Mouse (Mus musculus) spleen, adult 2 months (tissue): ENCODE results near the gene Nt5c. TPM values are rescaled to one million over a fixed set of nuclear protein-coding genes. Genes with fewer than 3 reads are reported as not detected.
"Not testable (repeated sequence)": the region's sequence is repeated elsewhere in the genome, so short reads cannot be mapped to it uniquely, and the experiment has no call there.

Experiments used
- DNase-seq, 2 experiments: peaks; one replicate each; pipeline versions ENCODE4 v3.0.0 to v3.0.0-alpha.2; 2012 to 2021; ENCODE audit warnings: low spot score in 2 of 2, low read depth in 1 of 2
- H3K27ac ChIP-seq: fragments of 200-500 bp; 2 replicates; pipeline ENCODE4 v1.5.1; 2012; ENCODE audit warnings: low read length, inconsistent platforms; ENCODE audit not compliant: insufficient read depth
- H3K27me3 ChIP-seq: fragments of 200-500 bp; 2 replicates; pipeline ENCODE4 v1.6.1; 2012; ENCODE audit warnings: mild to moderate bottlenecking, moderate library complexity, low read length, inconsistent platforms; ENCODE audit not compliant: control insufficient read depth, insufficient read depth
- H3K36me3 ChIP-seq: fragments of 200-500 bp; 2 replicates; pipeline ENCODE4 v1.6.1; 2012; ENCODE audit warnings: mild to moderate bottlenecking, low read length, inconsistent platforms; ENCODE audit not compliant: control insufficient read depth, insufficient read depth
- H3K4me1 ChIP-seq: fragments of 200-500 bp; 2 replicates; pipeline ENCODE4 v1.6.1; 2011; ENCODE audit warnings: inconsistent platforms; ENCODE audit not compliant: control insufficient read depth, insufficient read depth, insufficient read length
- H3K4me3 ChIP-seq: fragments of 200-500 bp; 2 replicates; pipeline ENCODE4 v1.5.1; 2011; ENCODE audit warnings: mild to moderate bottlenecking, inconsistent platforms; ENCODE audit not compliant: insufficient read depth, insufficient read length; ENCODE audit errors: extremely low read depth
- CTCF ChIP-seq: fragments of 200-500 bp; IDR thresholded peaks from 2 replicates; pipeline ENCODE4 v1.5.1; 2011; ENCODE audit warnings: mild to moderate bottlenecking, inconsistent platforms; ENCODE audit not compliant: insufficient read depth, insufficient read length, insufficient replicate concordance; ENCODE audit errors: extremely low read depth
- POLR2A ChIP-seq: fragments of 200-500 bp; IDR thresholded peaks from 2 replicates; pipeline ENCODE4 v1.6.1; 2011; ENCODE audit warnings: low read depth, low read length, inconsistent platforms
- WGBS: fragments of 180-500 bp; shearing (Covaris S2); methylation state at CpG from one replicate; pipeline ENCODE4 v1.1.7; 2018; 5-methylcytosine and 5-hydroxymethylcytosine counted together
- polyA plus RNA-seq: library from polyadenylated mRNA; depleted of rRNA; stranded (reverse); fragments of >200 nt; gene quantifications from 2 replicates; pipeline ENCODE4 v1.2.3, GENCODE M21; 2012

Nt5c gene
- polyA plus RNA-seq, 1 experiment = 59.1 TPM

GRCm38 (mm10) chr11:115488551-115489104 lies 3.0 kb downstream of the Nt5c start:
- H3K4me1 ChIP-seq = peaks cover 5% of the 10 kb centered on the region; the same call in 1 of the 2 replicates

DNA sequence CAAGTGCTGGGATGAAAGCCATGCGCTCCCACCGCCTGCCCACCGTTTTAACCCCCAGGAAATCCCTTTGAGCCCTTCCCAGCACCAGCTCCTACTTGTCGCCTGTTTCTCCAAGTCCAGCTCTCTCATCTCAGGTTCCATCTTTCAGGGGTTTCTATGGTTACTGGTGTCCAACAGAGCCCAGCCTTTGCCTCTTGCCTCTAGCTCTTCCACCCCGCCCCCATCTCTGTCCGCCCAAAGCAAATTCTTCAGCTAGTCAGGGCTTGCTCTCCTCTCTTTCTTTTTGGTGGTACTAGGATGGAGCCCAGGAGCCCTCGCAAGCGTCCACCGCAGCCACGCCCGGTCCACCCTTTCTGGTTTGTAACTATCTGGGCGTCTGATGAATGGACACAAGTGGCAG lies 6.5 kb downstream of the Nt5c start:
- WGBS = 93% methylated on average over 12 of the region's 12 CpGs
- TF ChIP-seq POLR2A = no peak
- TF ChIP-seq CTCF = no peak

More at GRCm38 (mm10) chr11:115488551-115489104, 3.0 kb downstream of the Nt5c start:
- peaks cover 19% of the 10 kb centered on the region for H3K36me3 ChIP-seq
- TF ChIP-seq POLR2A (no peak), CTCF (no peak)
- no peak overlapping the region for H3K27ac ChIP-seq
- 95% methylated on average over 19 of the region's 19 CpGs for WGBS
- DNase-seq = no peak
- no peaks in the 10 kb centered on the region for H3K27me3 ChIP-seq
- no peak overlapping the region for H3K4me3 ChIP-seq

DNA sequence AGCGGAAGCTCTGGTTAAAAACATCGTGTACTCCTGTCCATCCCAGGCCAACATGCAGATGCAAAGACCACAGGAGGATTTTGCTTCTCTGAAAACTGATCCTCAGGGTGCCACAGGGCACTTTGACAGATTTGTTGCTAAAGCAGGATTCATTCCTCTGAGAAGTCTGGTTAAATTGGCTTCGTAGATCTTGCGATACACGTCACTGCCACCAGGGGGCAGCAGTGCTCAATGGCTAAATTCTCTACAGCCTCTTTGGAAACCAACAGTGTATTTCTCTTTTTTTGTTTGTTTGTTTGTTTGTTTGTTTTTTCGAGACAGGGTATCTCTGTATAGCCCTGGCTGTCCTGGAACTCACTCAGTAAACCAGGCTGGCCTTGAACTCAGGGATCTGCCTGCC lies 7.9 kb downstream of the Nt5c start:
- Histone ChIP-seq H3K27ac (no peak overlapping the region), H3K36me3 (peaks cover 7% of the 10 kb centered on the region), H3K4me3 (no peak overlapping the region), H3K4me1 (peaks cover 2% of the 10 kb centered on the region; the same call in 1 of the 2 replicates), H3K27me3 (no peaks in the 10 kb centered on the region)
- WGBS = 26% methylated on average over 6 of the region's 6 CpGs
- TF ChIP-seq CTCF = peak; percentile 79; the same call in 1 of the 2 replicates
- no peak for TF ChIP-seq POLR2A
- peak in 1 of 2 experiments; percentile 64 for DNase-seq

More for the DNA sequence above, 6.5 kb downstream of the Nt5c start:
- peaks cover 15% of the 10 kb centered on the region for H3K36me3 ChIP-seq
- no peak for DNase-seq
- H3K27ac ChIP-seq = no peak overlapping the region
- H3K4me3 ChIP-seq = no peak overlapping the region
- H3K27me3 ChIP-seq = no peaks in the 10 kb centered on the region
- H3K4me1 ChIP-seq = no peaks in the 10 kb centered on the region

- H3K4me1 ChIP-seq = peaks cover 6% of the 10 kb centered on the region; the same call in 1 of the 2 replicates
- 87% methylated on average over 11 of the region's 11 CpGs for WGBS
- H3K36me3 ChIP-seq = peaks cover 5% of the 10 kb centered on the region
- no peaks in the 10 kb centered on the region for H3K27me3 ChIP-seq
- no peak for DNase-seq
- no peak overlapping the region for H3K4me3 ChIP-seq
- no peak for TF ChIP-seq POLR2A
- TF ChIP-seq CTCF = no peak
- H3K27ac ChIP-seq = no peak overlapping the region
These were observed 8.4 kb downstream of the Nt5c start for GRCm38 (mm10) chr11:115483278-115483677.

- H3K27ac ChIP-seq = no peak overlapping the region
- DNase-seq = no peak
- H3K36me3 ChIP-seq = peaks cover 5% of the 10 kb centered on the region
- no peaks in the 10 kb centered on the region for H3K27me3 ChIP-seq
- H3K4me1 ChIP-seq = peaks cover 6% of the 10 kb centered on the region; the same call in 1 of the 2 replicates
- TF ChIP-seq CTCF = no peak
- TF ChIP-seq POLR2A = no peak
- no peak overlapping the region for H3K4me3 ChIP-seq
- WGBS = 69% methylated on average over 6 of the region's 6 CpGs
These were observed 10.0 kb downstream of the Nt5c start for GRCm38 (mm10) chr11:115481553-115482259.

DNA sequence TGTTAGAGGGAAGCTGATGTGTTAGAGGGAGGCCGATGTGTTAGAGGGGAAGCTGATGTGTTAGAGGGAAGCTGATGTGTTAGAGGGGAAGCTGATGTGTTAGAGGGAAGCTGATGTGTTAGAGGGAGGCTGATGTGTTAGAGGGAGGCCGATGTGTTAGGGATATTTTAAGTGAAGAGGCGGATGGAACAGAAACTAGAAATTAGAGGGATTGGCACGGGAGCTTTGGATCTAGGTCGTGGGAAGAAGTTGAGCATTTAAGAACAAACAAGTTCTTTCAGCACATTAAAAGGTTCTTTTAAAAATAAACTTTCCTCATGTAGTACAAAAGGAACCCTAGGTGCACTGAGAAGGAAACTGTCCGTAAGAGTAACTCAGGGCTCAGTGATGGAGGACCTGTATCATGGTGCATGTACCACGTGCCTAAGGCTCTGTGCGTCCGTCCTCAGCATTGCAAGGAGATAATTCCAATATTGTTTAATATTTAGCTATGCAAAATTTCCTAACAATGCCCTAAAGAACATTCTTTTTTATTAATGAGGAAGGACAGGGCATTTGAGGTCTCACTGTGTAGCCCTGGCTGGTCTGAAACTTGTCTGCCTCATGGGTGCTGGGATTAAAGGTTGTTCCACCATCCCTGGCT lies 13.2 kb downstream of the Nt5c start:
- H3K4me3 ChIP-seq = no peak overlapping the region
- no peaks in the 10 kb centered on the region for H3K27me3 ChIP-seq
- 61% methylated on average over 9 of the region's 9 CpGs for WGBS
- H3K27ac ChIP-seq = peak overlapping the region; percentile 35; the same call in 1 of the 2 replicates
- no peak for DNase-seq
- peaks cover 4% of the 10 kb centered on the region for H3K36me3 ChIP-seq
- peaks cover 10% of the 10 kb centered on the region; the same call in 1 of the 2 replicates for H3K4me1 ChIP-seq
- no peak for TF ChIP-seq CTCF
- no peak for TF ChIP-seq POLR2A

- peak overlapping the region; percentile 76 for H3K27ac ChIP-seq
- not testable (repeated sequence) for H3K4me1 ChIP-seq, DNase-seq, H3K36me3 ChIP-seq, H3K27me3 ChIP-seq
- WGBS = 41% methylated on average over 7 of the region's 7 CpGs
- H3K4me3 ChIP-seq = peak overlapping the region; percentile 87; the same call in 1 of the 2 replicates
These were observed 14.3 kb downstream of the Nt5c start for GRCm38 (mm10) chr11:115477388-115477787.

- not testable (repeated sequence) for H3K27me3 ChIP-seq, DNase-seq, H3K36me3 ChIP-seq, H3K4me1 ChIP-seq
- peak overlapping the region; percentile 87 for H3K4me3 ChIP-seq
- peak overlapping the region; percentile 76 for H3K27ac ChIP-seq
- WGBS = 71% methylated on average over 4 of the region's 4 CpGs
These were observed 15.0 kb downstream of the Nt5c start for GRCm38 (mm10) chr11:115476630-115477029.
